Mouse (Mus musculus) stomach, embryonic 16.5 days (tissue): Measurements from ENCODE around the gene Atp6v0a2. TPM values are rescaled to one million over a fixed set of nuclear protein-coding genes. Genes with fewer than 3 reads are reported as not detected.

Source experiments
- ATAC-seq: fragments of 200-750 bp; cut with Nextera tagmentation; 2 replicates; pipeline ENCODE4 v1.8.0; 2017; ENCODE audit warnings: moderate number of reproducible peaks, moderate TSS enrichment; ENCODE audit not compliant: insufficient read depth, low FRiP score
- H3K27ac ChIP-seq: fragments of 300-500 bp; sonication (generic); 2 replicates; pipeline ENCODE4 v1.5.1; 2014; ENCODE audit warnings: low read length
- H3K27me3 ChIP-seq: fragments of 300-500 bp; sonication (generic); 2 replicates; pipeline ENCODE4 v1.6.1; 2014; ENCODE audit warnings: low read length, control low read depth, mixed read lengths; ENCODE audit not compliant: control insufficient read depth, insufficient read depth
- H3K36me3 ChIP-seq: fragments of 300-500 bp; sonication (generic); 2 replicates; pipeline ENCODE4 v1.6.1; 2014; ENCODE audit warnings: low read length; ENCODE audit not compliant: control insufficient read depth, insufficient read depth
- H3K4me1 ChIP-seq: fragments of 300-500 bp; sonication (generic); 2 replicates; pipeline ENCODE4 v1.6.1; 2014; ENCODE audit warnings: low read length, control low read depth, mixed read lengths; ENCODE audit not compliant: control insufficient read depth, insufficient read depth
- H3K4me2 ChIP-seq: fragments of 300-500 bp; sonication (generic); 2 replicates; pipeline ENCODE4 v1.6.1; 2014; ENCODE audit warnings: low read depth, low read length, mixed read lengths
- H3K4me3 ChIP-seq: fragments of 300-500 bp; sonication (generic); replicated peaks from 2 replicates; pipeline ENCODE4 v1.5.1; 2014; ENCODE audit warnings: mild to moderate bottlenecking, low read length
- H3K9ac ChIP-seq: fragments of 300-500 bp; sonication (generic); 2 replicates; pipeline ENCODE4 v1.6.1; 2014; ENCODE audit warnings: low read length
- H3K9me3 ChIP-seq: fragments of 300-500 bp; sonication (generic); replicated peaks from 2 replicates; pipeline ENCODE4 v1.6.1; 2016; ENCODE audit warnings: low read length, control low read depth; ENCODE audit not compliant: control insufficient read depth
- WGBS: fragments of 180-500 bp; shearing (Covaris S2); extraction: QIAGEN DNeasy Blood & Tissue Kit; methylation state at CpG from one replicate; pipeline ENCODE4 v1.1.7; 2014; 5-methylcytosine and 5-hydroxymethylcytosine counted together
- polyA plus RNA-seq: library from polyadenylated mRNA; unstranded; fragments of >200 nt; fragmentation: Nextera tagmentation; extraction: Ambion mirVana; gene quantifications from 2 replicates; pipeline ENCODE4 v1.2.1, GENCODE M21; 2015

Gene Atp6v0a2
- polyA plus RNA-seq, 1 experiment from 2014 or later, result 44.0 TPM

- no peaks in the 10 kb centered on the region for H3K36me3 ChIP-seq
- no peak overlapping the region for H3K27ac ChIP-seq
- no peak overlapping the region for H3K9ac ChIP-seq
- no peak overlapping the region for H3K4me3 ChIP-seq
- H3K9me3 ChIP-seq, result no peaks in the 10 kb centered on the region
- no peak overlapping the region for H3K4me2 ChIP-seq
- WGBS, result 77% methylated on average over 17 of the region's 17 CpGs
- H3K4me1 ChIP-seq, result no peaks in the 10 kb centered on the region
- no peak for ATAC-seq
- H3K27me3 ChIP-seq, result no peaks in the 10 kb centered on the region
These were observed 23.2 kb upstream of the Atp6v0a2 start for GRCm38 (mm10) chr5:124605041-124605622.

GRCm38 (mm10) chr5:124610965-124611364, 17.4 kb upstream of the Atp6v0a2 start:
- WGBS, result 72% methylated on average over 10 of the region's 10 CpGs
- no peak overlapping the region for H3K9ac ChIP-seq

GRCm38 (mm10) chr5:124614709-124615108, 13.7 kb upstream of the Atp6v0a2 start:
- H3K9ac ChIP-seq, result no peak overlapping the region
- ATAC-seq, result no peak
- no peaks in the 10 kb centered on the region for H3K9me3 ChIP-seq
- 72% methylated on average over 11 of the region's 11 CpGs for WGBS
- H3K4me2 ChIP-seq, result no peak overlapping the region
- H3K27ac ChIP-seq, result 0 out of 2 replicates have a peak overlapping the region, but pooled peaks have one; percentile 13
- no peaks in the 10 kb centered on the region for H3K27me3 ChIP-seq
- H3K4me1 ChIP-seq, result no peaks in the 10 kb centered on the region
- H3K36me3 ChIP-seq, result no peaks in the 10 kb centered on the region
- H3K4me3 ChIP-seq, result no peak overlapping the region

More at GRCm38 (mm10) chr5:124610965-124611364, 17.4 kb upstream of the Atp6v0a2 start:
- Histone ChIP-seq H3K36me3 (no peaks in the 10 kb centered on the region), H3K27me3 (no peaks in the 10 kb centered on the region), H3K4me1 (no peaks in the 10 kb centered on the region), H3K9me3 (no peaks in the 10 kb centered on the region), H3K27ac (no peak overlapping the region), H3K4me3 (no peak overlapping the region), H3K4me2 (no peak overlapping the region)
- no peak for ATAC-seq

- Histone ChIP-seq H3K27me3 (no peaks in the 10 kb centered on the region), H3K27ac (no peak overlapping the region), H3K36me3 (no peaks in the 10 kb centered on the region), H3K4me1 (no peaks in the 10 kb centered on the region), H3K4me2 (no peak overlapping the region), H3K9me3 (no peaks in the 10 kb centered on the region), H3K9ac (no peak overlapping the region), H3K4me3 (no peak overlapping the region)
- no peak for ATAC-seq
- 79% methylated on average over 10 of the region's 10 CpGs for WGBS
These were observed 9.7 kb upstream of the Atp6v0a2 start for GRCm38 (mm10) chr5:124618711-124619110.

GRCm38 (mm10) chr5:124621362-124621761, 7.0 kb upstream of the Atp6v0a2 start:
- Histone ChIP-seq H3K27me3 (no peaks in the 10 kb centered on the region), H3K27ac (no peak overlapping the region), H3K4me3 (no peak overlapping the region), H3K9me3 (no peaks in the 10 kb centered on the region), H3K4me1 (no peaks in the 10 kb centered on the region), H3K9ac (no peak overlapping the region), H3K36me3 (no peaks in the 10 kb centered on the region), H3K4me2 (no peak overlapping the region)
- ATAC-seq, result no peak
- WGBS, result 82% methylated on average over 13 of the region's 13 CpGs

- Histone ChIP-seq H3K4me3 (no peak overlapping the region), H3K27me3 (no peaks in the 10 kb centered on the region), H3K36me3 (no peaks in the 10 kb centered on the region), H3K4me1 (peaks cover under 1% of the 10 kb centered on the region; the same call in 1 of the 2 replicates), H3K27ac (no peak overlapping the region), H3K4me2 (no peak overlapping the region), H3K9me3 (no peaks in the 10 kb centered on the region), H3K9ac (no peak overlapping the region)
- WGBS, result 89% methylated on average over 15 of the region's 15 CpGs
- ATAC-seq, result no peak
These were observed 5.5 kb upstream of the Atp6v0a2 start for GRCm38 (mm10) chr5:124622890-124623289.

GRCm38 (mm10) chr5:124624291-124624690, 4.1 kb upstream of the Atp6v0a2 start:
- Histone ChIP-seq H3K27me3 (no peaks in the 10 kb centered on the region), H3K4me2 (no peak overlapping the region), H3K4me3 (no peak overlapping the region), H3K27ac (no peak overlapping the region), H3K4me1 (peaks cover 6% of the 10 kb centered on the region), H3K9ac (no peak overlapping the region), H3K9me3 (no peaks in the 10 kb centered on the region), H3K36me3 (no peaks in the 10 kb centered on the region)
- ATAC-seq, result no peak
- 91% methylated on average over 9 of the region's 9 CpGs for WGBS

GRCm38 (mm10) chr5:124629641-124630040, 1.3 kb downstream of the Atp6v0a2 start:
- peak overlapping the region; percentile 86 for H3K9ac ChIP-seq
- H3K4me2 ChIP-seq, result peak overlapping the region; percentile 90
- WGBS, result 18% methylated on average over 11 of the region's 11 CpGs
- H3K4me1 ChIP-seq, result peaks cover 13% of the 10 kb centered on the region
- H3K4me3 ChIP-seq, result peak overlapping the region; percentile 94
- H3K27ac ChIP-seq, result no peak overlapping the region; the same call in 1 of the 2 replicates
- H3K36me3 ChIP-seq, result 0 out of 2 replicates have a peak, but pooled peaks cover 2% of the 10 kb centered on the region
- H3K9me3 ChIP-seq, result no peaks in the 10 kb centered on the region
- H3K27me3 ChIP-seq, result no peaks in the 10 kb centered on the region
- no peak for ATAC-seq

GRCm38 (mm10) chr5:124631685-124632084, 3.3 kb downstream of the Atp6v0a2 start:
- WGBS, result 85% methylated on average over 11 of the region's 11 CpGs
- Histone ChIP-seq H3K9ac (no peak overlapping the region), H3K27me3 (no peaks in the 10 kb centered on the region), H3K36me3 (peaks cover 20% of the 10 kb centered on the region; the same call in 1 of the 2 replicates), H3K4me3 (no peak overlapping the region), H3K9me3 (no peaks in the 10 kb centered on the region), H3K4me1 (peaks cover 13% of the 10 kb centered on the region), H3K27ac (no peak overlapping the region), H3K4me2 (no peak overlapping the region)
- ATAC-seq, result no peak
